Mouse (Mus musculus) hindbrain, embryonic 16.5 days (tissue): Measurements from ENCODE around the gene Noa1. TPM values are rescaled to one million over a fixed set of nuclear protein-coding genes. Genes with fewer than 3 reads are reported as not detected.
A peak's percentile ranks its signal among the peaks of the same experiment; 100 is the strongest.

Experiments used
- ATAC-seq: fragments of 200-750 bp; cut with Nextera tagmentation; 2 replicates; pipeline ENCODE4 v1.8.0; 2017; ENCODE audit warnings: moderate TSS enrichment, moderate library complexity
- H3K27ac ChIP-seq: fragments of 300-500 bp; sonication (generic); 2 replicates; pipeline ENCODE4 v1.5.1; 2014; ENCODE audit warnings: low read depth, mild to moderate bottlenecking, control low read depth, low read length, moderate library complexity
- H3K27me3 ChIP-seq: fragments of 300-500 bp; sonication (generic); replicated peaks from 2 replicates; pipeline ENCODE4 v1.6.1; 2014; ENCODE audit warnings: low read length; ENCODE audit not compliant: control insufficient read depth, insufficient read depth
- H3K36me3 ChIP-seq: fragments of 300-500 bp; sonication (generic); 2 replicates; pipeline ENCODE4 v1.6.1; 2014; ENCODE audit warnings: mild to moderate bottlenecking, low read length, moderate library complexity, mixed read lengths; ENCODE audit not compliant: control insufficient read depth, insufficient read depth
- H3K4me1 ChIP-seq: fragments of 300-500 bp; sonication (generic); 2 replicates; pipeline ENCODE4 v1.6.1; 2014; ENCODE audit warnings: low read depth, low read length; ENCODE audit not compliant: control insufficient read depth, insufficient read depth
- H3K4me2 ChIP-seq: fragments of 300-500 bp; sonication (generic); 2 replicates; pipeline ENCODE4 v1.6.1; 2014; ENCODE audit warnings: mild to moderate bottlenecking, low read length, control low read depth, moderate library complexity
- H3K4me3 ChIP-seq: fragments of 300-500 bp; sonication (generic); 2 replicates; pipeline ENCODE4 v1.5.1; 2014; ENCODE audit warnings: mild to moderate bottlenecking, low read length, control low read depth, moderate library complexity
- H3K9ac ChIP-seq: fragments of 300-500 bp; sonication (generic); 2 replicates; pipeline ENCODE4 v1.6.1; 2014; ENCODE audit warnings: low read depth, mild to moderate bottlenecking, control low read depth, low read length, moderate library complexity
- H3K9me3 ChIP-seq: fragments of 300-500 bp; sonication (generic); 2 replicates; pipeline ENCODE4 v1.6.1; 2014; ENCODE audit warnings: mild to moderate bottlenecking, low read length, moderate library complexity; ENCODE audit not compliant: control insufficient read depth
- WGBS: fragments of 180-500 bp; shearing (Covaris S2); extraction: QIAGEN DNeasy Blood & Tissue Kit; methylation state at CpG from one replicate; pipeline ENCODE4 v1.1.7; 2014; 5-methylcytosine and 5-hydroxymethylcytosine counted together
- polyA plus RNA-seq: library from polyadenylated mRNA; unstranded; fragments of >200 nt; fragmentation: Nextera tagmentation; extraction: Ambion mirVana; gene quantifications from 2 replicates; pipeline ENCODE4 v1.2.1, GENCODE M21; 2015

Gene Noa1
- 33.2 and 34.7 TPM in 2 replicates for polyA plus RNA-seq

GRCm38 (mm10) chr5:77309924-77310772 lies at the start of gene Noa1, which contains the start of gene Polr2b:
Noa1 (minus strand) TSS chr5:77310084.
Polr2b (plus strand) TSS chr5:77310147.
- H3K4me2 ChIP-seq, result peak within 1 kb of the TSS; percentile 97
- peak within 1 kb of the TSS; percentile 88 for H3K9ac ChIP-seq
- H3K27ac ChIP-seq, result peak within 1 kb of the TSS; percentile 94
- H3K9me3 ChIP-seq, result no peaks in the 10 kb centered on the region
- ATAC-seq, result peak; percentile 96
- peak within 1 kb of the TSS; percentile 97 for H3K4me3 ChIP-seq
- peaks cover 25% of the 10 kb centered on the region for H3K4me1 ChIP-seq
- WGBS, result under 1% methylated on average over 85 of the region's 85 CpGs
- no peaks in the 10 kb centered on the region for H3K27me3 ChIP-seq
- H3K36me3 ChIP-seq, result peaks cover 17% of the 10 kb centered on the region

GRCm38 (mm10) chr5:77358347-77358746 lies 48.5 kb upstream of the Noa1 start:
- peak overlapping the region; percentile 20; the same call in 1 of the 2 replicates for H3K27ac ChIP-seq

GRCm38 (mm10) chr5:77357405-77358149 lies 47.7 kb upstream of the Noa1 start:
- peak; percentile 51; the same call in 1 of the 2 replicates for ATAC-seq
- H3K27ac ChIP-seq, result peak overlapping the region; percentile 5; the same call in 1 of the 2 replicates
- H3K4me2 ChIP-seq, result peak overlapping the region; percentile 57
- peaks cover 4% of the 10 kb centered on the region; the same call in 1 of the 2 replicates for H3K4me1 ChIP-seq
- H3K9ac ChIP-seq, result peak overlapping the region; percentile 37; the same call in 1 of the 2 replicates
- H3K27me3 ChIP-seq, result no peaks in the 10 kb centered on the region
- no peaks in the 10 kb centered on the region for H3K36me3 ChIP-seq
- whole genome bisulfite sequencing, result 19% methylated on average over 22 of the region's 22 CpGs
- peak overlapping the region; percentile 30 for H3K4me3 ChIP-seq
- no peaks in the 10 kb centered on the region for H3K9me3 ChIP-seq

More at GRCm38 (mm10) chr5:77358347-77358746, 48.5 kb upstream of the Noa1 start:
- WGBS, result 5% methylated on average over 10 of the region's 10 CpGs
- Histone ChIP-seq H3K9me3 (no peaks in the 10 kb centered on the region), H3K27me3 (no peaks in the 10 kb centered on the region), H3K4me3 (peak overlapping the region; percentile 30), H3K9ac (0 out of 2 replicates have a peak overlapping the region, but pooled peaks have one; percentile 41), H3K4me1 (peaks cover 4% of the 10 kb centered on the region; the same call in 1 of the 2 replicates), H3K4me2 (peak overlapping the region; percentile 57), H3K36me3 (no peaks in the 10 kb centered on the region)
- peak; percentile 43 for ATAC-seq

GRCm38 (mm10) chr5:77355307-77356265 lies 45.7 kb upstream of the Noa1 start:
- WGBS, result 83% methylated on average over 19 of the region's 19 CpGs
- ATAC-seq, result no peak
- Histone ChIP-seq H3K9ac (no peak overlapping the region), H3K4me2 (no peak overlapping the region), H3K4me1 (peaks cover 4% of the 10 kb centered on the region; the same call in 1 of the 2 replicates), H3K27me3 (no peaks in the 10 kb centered on the region), H3K27ac (no peak overlapping the region), H3K9me3 (no peaks in the 10 kb centered on the region), H3K4me3 (no peak overlapping the region), H3K36me3 (no peaks in the 10 kb centered on the region)

- ATAC-seq, result peak; percentile 80
- Histone ChIP-seq H3K36me3 (peaks cover 7% of the 10 kb centered on the region), H3K27ac (no peak overlapping the region), H3K9me3 (no peaks in the 10 kb centered on the region), H3K27me3 (no peaks in the 10 kb centered on the region), H3K9ac (peak overlapping the region; percentile 28), H3K4me2 (peak overlapping the region; percentile 54), H3K4me1 (peaks cover 4% of the 10 kb centered on the region; the same call in 1 of the 2 replicates), H3K4me3 (peak overlapping the region; percentile 27)
- 5% methylated on average over 16 of the region's 16 CpGs for WGBS
Measured at GRCm38 (mm10) chr5:77354361-77354787, 44.5 kb upstream of the Noa1 start.

- no peaks in the 10 kb centered on the region for H3K27me3 ChIP-seq
- no peak overlapping the region for H3K27ac ChIP-seq
- 76% methylated on average over 9 of the region's 9 CpGs for WGBS
- no peak overlapping the region for H3K4me2 ChIP-seq
- no peak overlapping the region for H3K9ac ChIP-seq
- no peak for ATAC-seq
- peaks cover 27% of the 10 kb centered on the region for H3K36me3 ChIP-seq
- no peaks in the 10 kb centered on the region for H3K9me3 ChIP-seq
- H3K4me1 ChIP-seq, result no peaks in the 10 kb centered on the region; the same call in 1 of the 2 replicates
- no peak overlapping the region for H3K4me3 ChIP-seq
Measured at GRCm38 (mm10) chr5:77351691-77352090, 41.8 kb upstream of the Noa1 start.

- no peak overlapping the region for H3K4me3 ChIP-seq
- H3K27me3 ChIP-seq, result no peaks in the 10 kb centered on the region
- H3K4me2 ChIP-seq, result no peak overlapping the region
- H3K9ac ChIP-seq, result no peak overlapping the region
- WGBS, result 93% methylated on average over 15 of the region's 15 CpGs
- ATAC-seq, result no peak
- H3K27ac ChIP-seq, result no peak overlapping the region
- no peaks in the 10 kb centered on the region for H3K9me3 ChIP-seq
- H3K4me1 ChIP-seq, result no peaks in the 10 kb centered on the region; the same call in 1 of the 2 replicates
- peaks cover 39% of the 10 kb centered on the region for H3K36me3 ChIP-seq
Measured at GRCm38 (mm10) chr5:77349971-77350658, 40.2 kb upstream of the Noa1 start.

GRCm38 (mm10) chr5:77348901-77349300 lies 39.0 kb upstream of the Noa1 start:
- H3K4me1 ChIP-seq, result no peaks in the 10 kb centered on the region
- no peak overlapping the region for H3K27ac ChIP-seq
- no peaks in the 10 kb centered on the region for H3K27me3 ChIP-seq
- no peak overlapping the region for H3K9ac ChIP-seq
- WGBS, result 96% methylated on average over 8 of the region's 8 CpGs
- no peak overlapping the region for H3K4me3 ChIP-seq
- peaks cover 40% of the 10 kb centered on the region for H3K36me3 ChIP-seq
- H3K4me2 ChIP-seq, result no peak overlapping the region
- no peak for ATAC-seq
- no peaks in the 10 kb centered on the region for H3K9me3 ChIP-seq
